Mouse (Mus musculus): Measurements from ENCODE around the gene Atp6ap1. TPM values are rescaled to one million over a fixed set of nuclear protein-coding genes. Genes with fewer than 3 reads are reported as not detected.

Gene Atp6ap1
- total RNA-seq, 2 experiments from 2014 or later, result 130 to 135 TPM

- DNase-seq, result no peak
- intact Hi-C loops (cut with DNase I), result no loop called here
These were observed 1.5 kb downstream of the Atp6ap1 start for GRCm38 (mm10) chrX:74298348-74298747.

- intact Hi-C loops (cut with DNase I), result no loop called here
- no peak for DNase-seq
These were observed 2.8 kb downstream of the Atp6ap1 start for GRCm38 (mm10) chrX:74299721-74300120.

GRCm38 (mm10) chrX:74304867-74305700 is 8.2 kb downstream of the Atp6ap1 start, which contains the start of gene Gdi1:
TSS of gene Gdi1 (plus strand) at chrX:74304998.
- DNase-seq, result peak; percentile 75 to 84
- intact Hi-C loops (cut with DNase I), result no loop called here

GRCm38 (mm10) chrX:74312540-74313464 is 15.9 kb downstream of the Atp6ap1 start, which contains the start of gene Fam50a:
TSS of gene Fam50a (plus strand) at chrX:74313033.
- intact Hi-C loops (cut with DNase I), result loop anchor here (5.0 kb wide), 1 partner anchor 54 kb away; no protein-coding TSS in a partner anchor
- peak; percentile 81 to 82 for DNase-seq

- DNase-seq, result peak; percentile 65 to 79
- intact Hi-C loops (cut with DNase I), result no loop called here
These were observed 31.8 kb downstream of the Atp6ap1 start, which contains the start of gene Plxna3 for GRCm38 (mm10) chrX:74328725-74329161. TSS of gene Plxna3 (plus strand) at chrX:74329066.

GRCm38 (mm10) chrX:74329215-74329671 is 32.3 kb downstream of the Atp6ap1 start:
- intact Hi-C loops (cut with DNase I), result no loop called here
- no peak for DNase-seq

GRCm38 (mm10) chrX:74330166-74330930 is 33.5 kb downstream of the Atp6ap1 start:
- DNase-seq, result no peak
- intact Hi-C loops (cut with DNase I), result no loop called here

- DNase-seq, result no peak
- intact Hi-C loops (cut with DNase I), result loop anchor here (5.0 kb wide), 1 partner anchor 106 kb away; the partner anchor contains the start of gene Flna
These were observed 56.0 kb downstream of the Atp6ap1 start for GRCm38 (mm10) chrX:74352645-74353466.

- peak; percentile 75 to 78 for DNase-seq
- intact Hi-C loops (cut with DNase I), result loop anchor here (5.0 kb wide), 1 partner anchor 106 kb away; the partner anchor contains the start of gene Flna
These were observed 56.5 kb downstream of the Atp6ap1 start, which contains the start of gene Lage3 for GRCm38 (mm10) chrX:74353467-74353770. TSS of gene Lage3 (minus strand) at chrX:74353618.

Small RNA genes within 50 kb of the gene (microRNA-seq; reads per million reads assigned to microRNA genes)
- gene Mir7091 (ENCODE audit: borderline number of aligned reads in 2 of 2) (0 to 1.3 reads per million in 2 experiments), gene Mir7092 (ENCODE audit: borderline number of aligned reads in 2 of 2) (0 reads per million in 2 experiments)

Other genes with a start within 250 kb of the Atp6ap1 start
- gene Opn1mw, start 169.6 kb upstream of the Atp6ap1 start, total RNA-seq (2021), result not detected
- gene Mecp2, start 161.7 kb upstream of the Atp6ap1 start, total RNA-seq (2021), result 10 to 100 TPM; 30.5 to 36.2 TPM
- gene Tex28, start 129.3 kb upstream of the Atp6ap1 start, total RNA-seq (2021), result not detected
- gene Tktl1, start 119.8 kb upstream of the Atp6ap1 start, total RNA-seq (2021), result not detected
- 10 to 100 TPM; 88.3 to 97.0 TPM for gene Flna, start 47.3 kb upstream of the Atp6ap1 start, total RNA-seq (2021)
- 10 to 100 TPM; 28.2 to 34.0 TPM for gene Emd, start 42.4 kb upstream of the Atp6ap1 start, total RNA-seq (2021)
- 100 to 1,000 TPM; 178 to 213 TPM for gene Rpl10, start 26.3 kb upstream of the Atp6ap1 start, total RNA-seq (2021)
- 10 to 100 TPM; 48.4 to 51.9 TPM for gene Taz, start 15.2 kb upstream of the Atp6ap1 start, total RNA-seq (2021)
- 10 to 100 TPM; 16.1 to 20.6 TPM for gene Dnase1l1, start 14.8 kb upstream of the Atp6ap1 start, total RNA-seq (2021)
- gene Gdi1, start 7.9 kb downstream of the Atp6ap1 start, total RNA-seq (2021), result 10 to 100 TPM; 76.7 to 82.5 TPM
- 10 to 100 TPM; 24.5 to 29.5 TPM for gene Fam50a, start 15.9 kb downstream of the Atp6ap1 start, total RNA-seq (2021)
- gene Plxna3, start 32.0 kb downstream of the Atp6ap1 start, total RNA-seq (2021), result 1 to 10 TPM in 1 of 2 experiments, under 1 TPM in 1; 0.87 to 1.6 TPM
- 10 to 100 TPM; 28.3 to 28.8 TPM for gene Lage3, start 56.5 kb downstream of the Atp6ap1 start, total RNA-seq (2021)
- gene Ubl4a, start 76.1 kb downstream of the Atp6ap1 start, total RNA-seq (2021), result 10 to 100 TPM; 67.7 to 70.3 TPM
- gene Slc10a3, start 76.3 kb downstream of the Atp6ap1 start, total RNA-seq (2021), result 1 to 10 TPM; 4.9 to 5.7 TPM
- gene Fam3a, start 96.2 kb downstream of the Atp6ap1 start, total RNA-seq (2021), result 10 to 100 TPM; 18.6 to 18.8 TPM
- gene Ikbkg, start 96.2 kb downstream of the Atp6ap1 start, total RNA-seq (2021), result 10 to 100 TPM; 45.8 to 46.1 TPM
- gene G6pdx, start 132.1 kb downstream of the Atp6ap1 start, total RNA-seq (2021), result 1 to 10 TPM; 6.8 to 7.1 TPM
- not detected for gene Gm6880, start 184.3 kb downstream of the Atp6ap1 start, total RNA-seq (2021)